Mouse (Mus musculus) thymus, adult 2 months (tissue): ENCODE data around the gene Snip1. TPM values are rescaled to one million over a fixed set of nuclear protein-coding genes. Genes with fewer than 3 reads are reported as not detected.

ENCODE experiments used
- DNase-seq: peaks from one replicate; pipeline ENCODE4 v3.0.0; 2021
- H3K27ac ChIP-seq: fragments of 200-500 bp; 2 replicates; pipeline ENCODE4 v1.5.1; 2012; ENCODE audit warnings: low read length, control low read depth; ENCODE audit not compliant: control insufficient read depth, insufficient read depth
- H3K27me3 ChIP-seq: fragments of 200-500 bp; 2 replicates; pipeline ENCODE4 v1.6.1; 2012; ENCODE audit warnings: mild to moderate bottlenecking, low read length, moderate library complexity, mixed read lengths; ENCODE audit not compliant: control insufficient read depth, insufficient read depth
- H3K36me3 ChIP-seq: fragments of 200-500 bp; 2 replicates; pipeline ENCODE4 v1.6.1; 2012; ENCODE audit warnings: mild to moderate bottlenecking, low read length, moderate library complexity; ENCODE audit not compliant: control insufficient read depth, insufficient read depth
- H3K4me1 ChIP-seq: fragments of 200-500 bp; replicated peaks from 2 replicates; pipeline ENCODE4 v1.6.1; 2012; ENCODE audit warnings: low read length; ENCODE audit not compliant: control insufficient read depth, insufficient read depth
- H3K4me3 ChIP-seq: fragments of 200-500 bp; 2 replicates; pipeline ENCODE4 v1.5.1; 2012; ENCODE audit warnings: mild to moderate bottlenecking, low read length, control low read depth, moderate library complexity; ENCODE audit not compliant: control insufficient read depth, insufficient read depth
- CTCF ChIP-seq: fragments of 200-500 bp; IDR thresholded peaks from 2 replicates; pipeline ENCODE4 v1.5.1; 2012; ENCODE audit warnings: mild to moderate bottlenecking, control low read depth, low read length, moderate library complexity, borderline replicate concordance; ENCODE audit not compliant: control insufficient read depth, poor library complexity, insufficient read depth; ENCODE audit errors: extremely low read depth
- POLR2A ChIP-seq: fragments of 200-500 bp; IDR thresholded peaks from 2 replicates; pipeline ENCODE4 v1.6.1; 2012; ENCODE audit warnings: mild to moderate bottlenecking, low read length, control low read depth, moderate library complexity; ENCODE audit not compliant: control insufficient read depth, poor library complexity, insufficient read depth; ENCODE audit errors: extremely low read depth
- WGBS: fragments of 180-500 bp; shearing (Covaris S2); methylation state at CpG from one replicate; pipeline ENCODE4 v1.1.7; 2018; 5-methylcytosine and 5-hydroxymethylcytosine counted together
- polyA plus RNA-seq: library from polyadenylated mRNA; depleted of rRNA; stranded (reverse); fragments of >200 nt; gene quantifications from 2 replicates; pipeline ENCODE4 v1.2.3, GENCODE M21; 2012

Gene Snip1
- polyA plus RNA-seq, 1 experiment = 20.5 TPM

GRCm38 (mm10) chr4:125055385-125055784 lies 11.1 kb upstream of the Snip1 start:
- H3K4me3 ChIP-seq = no peak overlapping the region

DNA sequence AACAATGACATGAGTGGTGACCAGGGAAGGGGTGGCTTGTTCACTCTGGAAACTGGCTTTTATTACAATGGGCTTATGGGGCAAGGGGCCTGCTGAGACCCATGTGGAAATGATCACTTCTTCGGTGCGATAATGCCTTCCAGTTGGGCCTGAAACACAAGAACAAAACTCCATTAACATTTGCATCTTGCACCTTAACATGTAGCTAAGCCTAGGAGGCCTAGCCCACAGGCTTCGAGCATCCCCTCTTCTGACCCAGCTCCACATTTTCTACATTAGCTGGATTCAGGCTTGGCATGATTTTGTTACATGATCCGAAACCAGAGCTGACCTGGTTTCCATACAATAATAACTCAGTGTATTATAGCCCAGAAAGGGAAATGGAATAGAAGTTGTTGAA lies 10.0 kb upstream of the Snip1 start:
- TF ChIP-seq CTCF = no peak
- no peak for TF ChIP-seq POLR2A
- H3K36me3 ChIP-seq = peaks cover 30% of the 10 kb centered on the region
- H3K27ac ChIP-seq = no peak overlapping the region
- 95% methylated on average over 4 of the region's 4 CpGs for WGBS
- no peaks in the 10 kb centered on the region for H3K4me1 ChIP-seq
- no peak for DNase-seq
- H3K4me3 ChIP-seq = no peak overlapping the region
- no peaks in the 10 kb centered on the region for H3K27me3 ChIP-seq

More at GRCm38 (mm10) chr4:125055385-125055784, 11.1 kb upstream of the Snip1 start:
- H3K4me1 ChIP-seq = no peaks in the 10 kb centered on the region
- TF ChIP-seq CTCF (no peak), POLR2A (no peak)
- H3K36me3 ChIP-seq = peaks cover 30% of the 10 kb centered on the region
- no peak overlapping the region for H3K27ac ChIP-seq
- WGBS = 52% methylated on average over 9 of the region's 9 CpGs
- no peaks in the 10 kb centered on the region for H3K27me3 ChIP-seq
- DNase-seq = no peak

DNA sequence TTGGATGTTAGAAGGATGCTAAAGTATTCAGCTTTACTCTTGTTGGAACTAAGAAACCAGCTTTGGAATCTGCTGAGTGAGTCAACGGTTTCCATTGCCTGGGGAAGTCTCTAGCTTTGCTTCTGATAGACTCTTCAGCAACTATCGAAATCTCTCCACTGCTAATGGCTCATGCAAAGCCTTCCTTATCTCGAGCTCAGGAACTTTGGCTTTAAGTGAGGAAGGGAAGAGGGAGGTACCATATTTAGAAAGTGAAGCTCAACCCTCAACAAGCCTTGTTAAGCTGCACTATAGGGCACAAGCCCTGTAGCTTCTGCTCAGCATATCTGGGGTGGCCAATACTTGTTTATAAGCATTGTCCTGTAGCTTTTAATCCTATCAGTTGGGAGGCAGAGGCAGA lies 9.2 kb upstream of the Snip1 start:
- TF ChIP-seq POLR2A (no peak), CTCF (no peak)
- no peak overlapping the region for H3K27ac ChIP-seq
- H3K4me3 ChIP-seq = no peak overlapping the region
- WGBS = 81% methylated on average over 3 of the region's 3 CpGs
- no peaks in the 10 kb centered on the region for H3K27me3 ChIP-seq
- no peaks in the 10 kb centered on the region for H3K4me1 ChIP-seq
- peaks cover 23% of the 10 kb centered on the region for H3K36me3 ChIP-seq
- no peak for DNase-seq

DNA sequence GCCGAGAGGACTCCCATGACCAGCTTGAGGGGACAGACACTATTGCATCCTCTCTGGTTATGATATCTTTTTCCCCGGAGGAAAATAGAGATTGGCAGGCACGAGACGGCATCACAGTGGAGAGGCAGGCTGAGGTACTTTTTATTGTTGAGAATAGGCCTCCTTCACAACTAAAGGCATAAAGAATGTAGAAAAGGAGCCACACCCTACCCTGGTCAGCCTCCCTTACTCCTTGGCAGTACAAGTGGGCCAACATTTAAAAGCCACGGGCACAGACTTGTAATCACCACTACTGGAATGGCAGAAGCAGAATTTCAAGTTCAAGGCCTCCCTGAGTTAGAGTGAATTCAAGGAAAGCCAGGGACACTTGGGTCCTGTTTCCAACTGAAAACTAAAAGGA lies 8.4 kb upstream of the Snip1 start:
- peaks cover 17% of the 10 kb centered on the region for H3K36me3 ChIP-seq
- TF ChIP-seq POLR2A (no peak), CTCF (no peak)
- no peak overlapping the region for H3K4me3 ChIP-seq
- H3K27me3 ChIP-seq = no peaks in the 10 kb centered on the region
- no peak for DNase-seq
- 92% methylated on average over 5 of the region's 5 CpGs for WGBS
- H3K4me1 ChIP-seq = no peaks in the 10 kb centered on the region
- H3K27ac ChIP-seq = no peak overlapping the region

DNA sequence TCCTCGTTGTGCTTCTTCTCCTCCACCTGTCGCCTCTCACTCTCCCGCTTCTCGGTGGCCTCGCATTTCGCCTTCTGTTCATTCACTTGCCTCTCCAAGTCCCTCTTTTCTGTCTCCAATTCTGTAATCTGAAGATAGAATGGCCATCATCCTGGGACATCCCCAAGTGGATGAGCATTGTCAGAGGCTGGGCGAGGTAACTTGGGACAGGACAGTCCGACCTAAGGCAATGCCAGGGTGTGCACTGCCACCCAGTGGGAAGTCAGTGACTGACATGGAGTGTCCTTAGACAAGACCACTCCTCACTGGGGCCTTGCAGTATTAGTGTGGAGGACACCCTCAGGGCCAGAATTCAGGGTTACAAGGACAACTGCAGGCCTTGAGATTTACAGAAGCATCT lies 7.4 kb upstream of the Snip1 start:
- Histone ChIP-seq H3K4me3 (no peak overlapping the region), H3K27ac (no peak overlapping the region), H3K4me1 (no peaks in the 10 kb centered on the region), H3K36me3 (peaks cover 7% of the 10 kb centered on the region), H3K27me3 (no peaks in the 10 kb centered on the region)
- WGBS = 9% methylated on average over 8 of the region's 8 CpGs
- peak; percentile 48 for DNase-seq
- TF ChIP-seq CTCF (peak; percentile 56; the same call in 1 of the 2 replicates), POLR2A (no peak)

GRCm38 (mm10) chr4:125063829-125064228 lies 2.6 kb upstream of the Snip1 start:
- 59% methylated on average over 8 of the region's 8 CpGs for WGBS
- TF ChIP-seq POLR2A (no peak), CTCF (no peak)
- Histone ChIP-seq H3K27ac (no peak overlapping the region), H3K4me3 (no peak overlapping the region), H3K36me3 (peaks cover 2% of the 10 kb centered on the region), H3K4me1 (peaks cover 13% of the 10 kb centered on the region), H3K27me3 (no peaks in the 10 kb centered on the region)
- DNase-seq = no peak
